Mouse (Mus musculus): ENCODE results near the gene Hoxa7. TPM values are rescaled to one million over a fixed set of nuclear protein-coding genes. Genes with fewer than 3 reads are reported as not detected.

Hoxa7 gene
- total and polyA plus RNA-seq, 3 experiments, result 0.17 TPM; not detected in 2

GRCm38 (mm10) chr6:52170898-52171223 is 50.8 kb downstream of the Hoxa7 start:
- H3K27me3 ChIP-seq (ENCODE audit: control insufficient read depth in 1 of 2, insufficient read depth in 2 of 2, low read length in 2 of 2), result no peaks in the 10 kb centered on the region

GRCm38 (mm10) chr6:52170166-52170897 is 51.3 kb downstream of the Hoxa7 start:
- H3K9ac ChIP-seq (ENCODE audit: control insufficient read depth, low read depth, low read length, poor library complexity, severe bottlenecking), result no peak overlapping the region
- no peaks in the 10 kb centered on the region for H3K4me1 ChIP-seq (ENCODE audit: control insufficient read depth in 1 of 2, insufficient read depth in 2 of 2, low read length in 2 of 2)
- no peaks in the 10 kb centered on the region for H3K27me3 ChIP-seq (ENCODE audit: control insufficient read depth in 1 of 2, insufficient read depth in 2 of 2, low read length in 2 of 2)
- DNase-seq (ENCODE audit: low read depth, low spot score), result no peak
- no peak overlapping the region for H3K27ac ChIP-seq (ENCODE audit: control insufficient read depth, low read depth, low read length)
- H3K36me3 ChIP-seq (ENCODE audit: control insufficient read depth in 1 of 2, insufficient read depth in 2 of 2, low read length in 2 of 2), result no peaks in the 10 kb centered on the region
- no peak overlapping the region for H3K4me3 ChIP-seq (ENCODE audit: control insufficient read depth in 1 of 2, insufficient read depth in 1 of 2, low read depth in 2 of 2, low read length in 2 of 2)
- H3K79me2 ChIP-seq (ENCODE audit: control insufficient read depth, insufficient read depth, low read length, poor library complexity), result no peaks in the 10 kb centered on the region
- no peaks in the 10 kb centered on the region for H3K9me3 ChIP-seq (replicated peaks; ENCODE audit: insufficient read depth, low read length)
- TF ChIP-seq GATA1 (IDR thresholded peaks at IDR 0.05; ENCODE audit: low read depth, low read length), result no peak
- no peak for TF ChIP-seq KAT2A (conservative IDR thresholded peaks at IDR 0.05; ENCODE audit: low read depth, low read length)
- TF ChIP-seq GABPA (IDR thresholded peaks at IDR 0.05; ENCODE audit: low read depth, low read length), result no peak
- no peak for TF ChIP-seq TBP (IDR thresholded peaks at IDR 0.05; ENCODE audit: low read depth, low read length)
- no peak for TF ChIP-seq POLR2AphosphoS2 (IDR thresholded peaks at IDR 0.05; ENCODE audit: low read length)
- TF ChIP-seq MAX (IDR thresholded peaks at IDR 0.05; ENCODE audit: low read length), result no peak
- TF ChIP-seq BHLHE40 (IDR thresholded peaks at IDR 0.05; ENCODE audit: borderline replicate concordance, low read depth, low read length), result no peak
- no peak for TF ChIP-seq CHD1 (IDR thresholded peaks at IDR 0.05; ENCODE audit: low read depth, low read length)
- no peak for TF ChIP-seq CHD2 (IDR thresholded peaks at IDR 0.05; ENCODE audit: low read length)
- no peak for TF ChIP-seq SMC3 (IDR thresholded peaks at IDR 0.05; ENCODE audit: low read depth, low read length)
- TF ChIP-seq CTCF (IDR thresholded peaks at IDR 0.05 in 2 of 3, conservative IDR thresholded peaks at IDR 0.05 in 1 of 3; ENCODE audit: control insufficient read depth in 1 of 3, insufficient read depth in 1 of 3, low read depth in 2 of 3, low read length in 3 of 3, poor library complexity in 1 of 3, severe bottlenecking in 1 of 3), result no peak
- no peak for TF ChIP-seq SIN3A (IDR thresholded peaks at IDR 0.05; ENCODE audit: low read length)
- TF ChIP-seq TCF12 (IDR thresholded peaks at IDR 0.05; ENCODE audit: low read depth, low read length), result no peak
- no peak for TF ChIP-seq E2F4 (IDR thresholded peaks at IDR 0.05; ENCODE audit: borderline replicate concordance, low read depth, low read length)
- no peak for TF ChIP-seq RCOR1 (IDR thresholded peaks at IDR 0.05; ENCODE audit: low read depth, low read length)
- TF ChIP-seq TAL1 (IDR thresholded peaks at IDR 0.05; ENCODE audit: low read length), result no peak
- no peak for TF ChIP-seq ZNF384 (IDR thresholded peaks at IDR 0.05; ENCODE audit: low read depth, low read length)
- no peak for TF ChIP-seq NELFE (IDR thresholded peaks at IDR 0.05; ENCODE audit: low read depth, low read length)
- no peak for TF ChIP-seq MYB (IDR thresholded peaks at IDR 0.05; ENCODE audit: low read depth, low read length)

More at GRCm38 (mm10) chr6:52170898-52171223, 50.8 kb downstream of the Hoxa7 start:
- H3K9ac ChIP-seq (ENCODE audit: control insufficient read depth, low read depth, low read length, poor library complexity, severe bottlenecking), result no peak overlapping the region
- H3K79me2 ChIP-seq (ENCODE audit: control insufficient read depth, insufficient read depth, low read length, poor library complexity), result no peaks in the 10 kb centered on the region
- no peak overlapping the region for H3K4me3 ChIP-seq (ENCODE audit: control insufficient read depth in 1 of 2, insufficient read depth in 1 of 2, low read depth in 2 of 2, low read length in 2 of 2)
- no peaks in the 10 kb centered on the region for H3K9me3 ChIP-seq (replicated peaks; ENCODE audit: insufficient read depth, low read length)
- DNase-seq (ENCODE audit: low read depth, low spot score), result no peak
- no peaks in the 10 kb centered on the region for H3K4me1 ChIP-seq (ENCODE audit: control insufficient read depth in 1 of 2, insufficient read depth in 2 of 2, low read length in 2 of 2)
- TF ChIP-seq SMC3 (IDR thresholded peaks at IDR 0.05; ENCODE audit: low read depth, low read length), result no peak
- no peaks in the 10 kb centered on the region for H3K36me3 ChIP-seq (ENCODE audit: control insufficient read depth in 1 of 2, insufficient read depth in 2 of 2, low read length in 2 of 2)
- H3K27ac ChIP-seq (ENCODE audit: control insufficient read depth, low read depth, low read length), result no peak overlapping the region
